Mouse (Mus musculus) CD4-positive, CD25-positive, alpha-beta regulatory T cell, adult 4 months (primary cell): ENCODE measurements around the gene Umod. TPM values are rescaled to one million over a fixed set of nuclear protein-coding genes. Genes with fewer than 3 reads are reported as not detected.

Source experiments
- ATAC-seq: one replicate; pipeline ENCODE4 v1.8.0; 2017
- polyA plus RNA-seq, 2 experiments: library from polyadenylated mRNA; unstranded; fragments of 100-300 nt; shearing (Covaris generic); gene quantifications; one replicate each; pipeline ENCODE4 v1.2.1; 2017

Gene Umod
- not detected for polyA plus RNA-seq

DNA sequence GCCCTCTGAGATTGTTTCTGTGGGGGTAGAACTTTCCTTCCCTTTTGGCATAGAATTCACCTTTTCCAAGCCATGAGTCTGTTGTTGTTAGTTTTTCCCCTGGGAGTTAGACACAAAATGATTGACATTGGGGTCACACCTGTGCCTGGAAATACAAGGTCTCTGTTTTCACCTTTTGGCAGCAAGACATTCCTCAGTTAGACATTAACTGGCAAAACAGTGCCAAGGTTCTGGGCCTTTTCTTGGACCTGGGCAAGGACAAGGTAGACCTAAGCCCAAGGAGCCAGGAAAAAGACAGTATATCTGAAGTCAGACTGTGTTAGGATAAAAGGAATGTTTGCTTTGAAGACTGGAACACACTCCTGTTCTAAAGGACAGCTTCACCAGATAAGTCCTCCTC, at the start of gene Umod:
Umod (minus strand) TSS at position 27 of the 400 bp plus-strand sequence.
- no peak for ATAC-seq

DNA sequence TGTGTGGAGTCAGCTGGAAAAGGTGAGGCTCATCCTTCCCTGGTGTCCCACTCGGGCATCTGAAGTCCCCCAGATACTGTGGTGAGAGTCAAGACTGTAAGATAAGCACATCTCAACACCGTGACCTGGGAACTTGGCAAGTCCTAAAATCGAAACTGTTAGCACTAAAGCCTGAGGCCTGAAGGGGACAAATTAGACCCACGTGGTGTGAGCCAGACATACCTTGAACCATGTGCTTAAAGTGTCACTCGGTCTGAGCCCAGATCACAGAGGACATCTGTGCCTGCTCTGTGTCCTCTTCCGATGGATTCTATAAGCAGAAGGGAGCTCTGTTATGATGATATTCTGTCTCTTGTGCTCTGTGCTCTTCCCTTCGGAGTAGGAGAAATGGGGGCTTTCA, 49.5 kb upstream of the Umod start:
- ATAC-seq: no peak

DNA sequence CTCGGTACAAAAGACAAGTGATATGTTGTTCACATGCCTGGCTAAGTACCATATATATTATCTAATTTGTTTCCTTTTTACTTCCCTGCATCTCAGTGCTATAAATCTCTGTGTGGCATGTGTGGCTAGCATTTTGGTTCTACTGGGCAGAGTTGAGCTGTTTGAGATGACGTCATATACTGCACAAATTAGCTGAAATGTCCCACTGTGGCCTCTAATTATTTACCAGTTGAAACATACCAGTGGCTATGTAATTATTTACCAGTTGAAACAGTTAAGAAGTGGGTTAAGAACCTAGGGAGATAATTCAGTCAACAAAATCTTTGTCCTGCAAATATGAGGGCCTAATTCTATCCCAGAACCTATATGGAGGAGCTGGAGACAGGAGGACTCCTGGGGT, 48.5 kb upstream of the Umod start:
- no peak for ATAC-seq

DNA sequence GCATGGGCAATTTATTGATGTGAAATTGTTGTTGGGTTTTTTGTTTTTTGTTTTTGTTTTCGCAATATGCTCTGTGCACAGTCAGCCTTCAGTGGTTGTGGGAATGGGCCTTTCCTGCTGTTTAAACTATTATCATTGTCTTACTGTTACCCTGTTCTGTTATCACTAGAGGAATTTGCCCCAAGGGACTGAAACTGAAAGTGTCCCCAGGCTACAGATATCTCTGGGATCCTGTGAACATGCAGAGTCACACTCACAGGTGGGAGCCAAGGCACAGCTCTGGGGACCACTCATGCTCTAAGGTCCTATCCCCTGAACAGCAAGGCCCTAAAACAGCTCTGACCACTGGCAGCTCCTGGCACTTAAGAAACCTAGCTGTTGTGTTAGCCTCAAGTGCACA, 48.1 kb upstream of the Umod start:
- ATAC-seq: no peak

DNA sequence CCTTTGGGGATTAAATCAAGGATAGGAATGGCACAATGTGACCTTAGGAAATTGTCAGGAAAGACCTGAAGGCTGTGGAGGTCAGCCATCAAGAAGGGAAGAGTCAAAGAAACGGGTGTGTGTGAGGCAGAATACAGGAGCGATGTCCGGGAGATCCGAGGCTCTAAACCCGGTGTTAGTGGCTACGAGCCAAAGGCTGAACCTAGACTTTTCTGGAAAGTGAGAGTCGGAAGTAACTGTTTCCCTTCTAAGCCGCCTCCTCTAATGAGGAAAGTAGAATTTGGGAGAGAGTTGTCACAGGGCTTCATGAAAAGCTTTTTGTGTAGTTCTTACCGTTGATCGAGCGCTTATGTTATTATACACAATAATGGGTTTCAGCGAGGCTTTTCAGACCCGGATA, 47.4 kb upstream of the Umod start:
- ATAC-seq: no peak

DNA sequence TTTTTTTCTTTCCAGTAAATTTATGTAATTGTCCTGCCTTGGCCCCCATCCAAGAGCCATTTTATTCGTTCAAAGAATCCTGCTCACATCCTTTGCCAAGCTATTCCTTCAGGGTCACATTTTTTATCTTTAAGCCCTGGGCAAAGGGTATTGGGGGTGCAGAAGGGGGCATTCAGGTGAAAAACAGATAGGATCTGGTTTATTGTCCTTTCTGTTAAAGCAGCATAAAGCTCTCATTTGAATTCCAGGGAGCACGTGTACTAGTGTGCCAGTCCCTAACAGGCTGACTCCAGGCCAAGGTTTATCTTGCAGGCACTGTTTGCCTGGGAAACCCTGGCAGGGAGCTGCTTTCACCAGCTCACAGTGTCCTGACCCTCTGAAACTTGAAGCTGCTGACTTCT, 46.8 kb upstream of the Umod start:
- no peak for ATAC-seq

DNA sequence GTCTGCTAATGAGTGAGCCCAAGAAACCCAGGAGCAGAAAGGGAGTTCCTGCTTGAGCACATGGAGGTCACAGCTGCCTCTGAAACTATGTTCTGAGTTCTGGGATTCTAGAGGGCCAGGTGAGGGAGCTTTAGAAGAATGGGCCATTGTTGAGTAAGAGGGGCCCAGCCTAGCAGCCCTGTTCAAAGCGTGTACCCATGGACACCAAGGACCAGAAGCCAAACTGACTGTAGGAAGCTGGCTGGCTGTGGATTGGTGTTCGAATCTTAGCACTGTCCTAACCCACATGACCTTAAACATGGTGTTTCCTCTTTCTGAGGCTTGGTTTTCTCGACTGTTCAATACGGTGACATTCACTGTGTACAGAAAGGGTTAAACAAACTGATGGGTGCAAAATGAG, 44.3 kb upstream of the Umod start, which contains the start of gene Pdilt:
Pdilt (minus strand) TSS at position 101 of the 400 bp plus-strand sequence.
- no peak for ATAC-seq

DNA sequence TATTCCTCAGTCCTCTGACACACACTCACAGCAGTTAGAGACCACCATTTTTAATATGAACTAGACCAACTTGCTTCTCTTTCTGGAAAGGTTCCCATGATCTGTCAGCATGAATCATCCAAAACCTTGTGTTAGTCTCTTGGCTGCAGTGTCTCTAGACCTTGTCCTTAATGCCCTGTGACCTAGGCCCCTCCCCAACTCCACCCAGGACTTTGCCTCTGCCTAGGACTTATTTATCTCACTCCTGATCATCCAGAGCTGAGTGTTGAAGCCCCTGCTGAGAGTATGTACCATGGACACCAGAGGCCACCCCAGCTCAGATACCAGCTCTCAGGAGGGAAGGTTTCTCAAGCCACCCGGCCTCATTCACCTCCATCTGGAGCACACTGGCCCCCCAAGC, 43.3 kb upstream of the Umod start:
- ATAC-seq: no peak

DNA sequence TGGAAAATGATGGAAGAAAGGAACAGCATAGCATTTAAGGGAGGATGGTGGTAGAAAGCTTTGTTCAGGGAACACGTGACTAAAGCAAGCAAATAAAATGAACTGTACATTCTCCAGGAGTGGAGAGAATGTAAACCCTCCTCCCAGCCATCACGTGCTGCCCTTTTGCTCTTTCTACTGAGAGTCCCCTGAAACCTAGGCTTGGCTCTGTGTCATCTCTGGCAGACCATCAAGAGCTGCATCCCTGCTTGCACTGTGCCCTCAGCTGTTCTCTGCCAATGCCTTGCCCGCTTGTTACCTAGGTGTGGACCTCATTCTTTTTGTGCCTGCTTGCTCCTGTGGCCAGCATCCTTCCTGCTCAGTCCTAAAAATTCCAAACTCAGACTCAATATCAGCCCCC, 42.7 kb upstream of the Umod start:
- ATAC-seq: no peak

DNA sequence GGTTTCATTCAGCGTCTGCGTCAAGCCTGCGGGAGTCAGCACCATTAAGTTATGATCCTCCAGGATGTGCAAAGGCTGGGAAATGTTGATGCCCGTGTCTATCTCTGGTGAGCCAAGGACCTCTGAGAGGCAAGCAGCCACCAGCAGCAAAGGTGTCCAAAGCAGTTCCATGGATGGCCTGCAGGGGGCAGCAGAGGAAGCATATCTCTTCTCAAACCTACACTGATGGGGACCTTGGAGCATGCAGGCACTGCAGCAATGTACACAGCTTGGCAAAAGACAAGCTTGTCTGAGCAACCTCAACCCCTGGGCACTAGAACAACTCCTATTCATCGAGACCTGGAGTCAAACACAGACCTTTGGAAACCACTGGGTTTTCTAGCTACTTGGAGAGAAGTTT, 40.6 kb upstream of the Umod start:
- no peak for ATAC-seq

DNA sequence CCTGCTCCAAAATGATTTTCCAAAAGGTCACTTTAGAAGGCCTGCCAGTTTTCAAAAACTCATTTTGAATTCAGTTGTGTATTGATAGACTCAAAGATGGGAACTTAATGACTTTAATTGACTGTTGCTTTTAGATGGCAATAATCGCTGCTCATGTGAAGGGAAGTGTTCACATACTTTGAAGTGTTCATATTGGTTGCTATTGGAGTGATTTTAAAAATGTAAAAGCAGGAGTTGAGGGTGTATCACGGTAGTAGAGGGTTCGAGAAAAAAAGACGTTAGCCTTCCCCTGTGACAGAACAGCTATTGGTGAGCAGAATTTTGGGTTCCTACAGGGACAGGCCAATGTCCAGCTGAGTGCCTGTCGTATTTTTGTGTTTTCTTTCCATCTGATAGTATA, 40.1 kb upstream of the Umod start, which contains the start of gene Acsm5:
Acsm5 (plus strand) TSS at position 301 of the 400 bp plus-strand sequence.
- ATAC-seq: no peak

DNA sequence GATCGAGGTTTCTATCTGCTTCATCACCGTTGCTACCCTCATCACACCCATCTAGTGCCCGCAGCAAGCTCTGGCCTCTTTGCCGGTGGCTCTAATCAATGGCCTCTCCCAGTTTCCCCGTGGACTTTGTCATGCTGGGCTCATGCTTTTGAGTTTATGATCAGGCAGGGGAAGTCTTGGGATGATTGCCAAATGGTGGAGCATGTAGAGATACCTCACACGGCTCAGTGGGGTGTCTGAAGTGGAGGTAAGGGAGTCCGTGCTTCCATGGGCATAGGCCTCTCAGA, 37.1 kb upstream of the Umod start:
- no peak for ATAC-seq

DNA sequence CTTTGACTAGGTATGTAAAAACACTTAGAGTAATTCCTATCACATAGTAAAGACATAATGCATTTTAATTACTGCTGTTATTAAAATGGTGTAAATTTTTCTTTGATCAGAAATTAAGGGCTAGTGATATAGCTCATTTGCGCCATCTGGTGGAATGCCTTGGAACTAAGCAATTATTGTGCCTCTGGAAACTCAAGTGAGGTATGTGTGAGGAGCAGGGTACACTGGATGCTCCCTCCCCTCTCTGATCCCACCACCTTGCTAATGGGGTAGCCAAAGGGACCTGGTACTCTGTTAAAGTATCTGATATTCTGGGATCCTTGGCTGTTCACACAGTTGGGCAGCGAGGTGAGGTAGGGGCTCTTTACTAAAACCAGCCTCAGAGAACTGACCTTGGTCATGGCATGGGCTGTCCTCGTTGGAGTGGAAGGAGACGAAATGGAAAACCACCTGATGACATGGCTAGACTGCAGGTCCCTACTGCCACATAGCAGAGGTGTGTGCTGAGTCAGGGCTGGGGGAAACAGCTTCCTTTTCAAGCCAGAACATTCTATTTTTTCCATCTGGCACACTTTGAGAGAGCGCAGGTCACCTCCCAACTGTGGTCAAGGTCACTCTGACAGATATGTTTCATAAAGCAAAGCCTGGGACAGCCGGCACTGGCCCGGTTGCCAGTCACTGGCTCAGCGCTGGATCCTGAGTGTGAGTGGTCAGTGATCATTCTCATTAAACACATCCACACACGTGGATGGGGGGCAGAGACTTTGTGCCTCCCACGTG, 36.6 kb upstream of the Umod start:
- ATAC-seq: no peak

DNA sequence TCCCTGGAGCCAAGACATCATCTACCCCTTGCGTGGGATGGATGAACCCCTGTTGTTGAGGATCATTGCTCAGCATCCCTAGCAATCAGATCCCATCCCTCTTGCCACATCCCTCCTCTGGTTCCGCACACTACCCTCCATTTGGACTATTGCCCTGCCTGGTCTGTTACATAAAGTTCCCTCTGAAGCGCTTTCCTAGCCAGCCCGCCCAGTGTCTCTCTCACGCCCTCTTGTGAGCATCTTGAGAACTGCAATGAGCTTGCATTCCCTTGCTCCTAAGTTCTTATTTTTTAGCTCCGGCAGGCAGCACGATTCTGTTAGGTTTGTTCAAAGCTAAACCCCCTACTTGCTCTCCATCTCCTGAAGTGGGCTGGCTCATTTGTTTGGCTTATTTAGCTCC, 34.0 kb upstream of the Umod start:
- ATAC-seq: no peak

DNA sequence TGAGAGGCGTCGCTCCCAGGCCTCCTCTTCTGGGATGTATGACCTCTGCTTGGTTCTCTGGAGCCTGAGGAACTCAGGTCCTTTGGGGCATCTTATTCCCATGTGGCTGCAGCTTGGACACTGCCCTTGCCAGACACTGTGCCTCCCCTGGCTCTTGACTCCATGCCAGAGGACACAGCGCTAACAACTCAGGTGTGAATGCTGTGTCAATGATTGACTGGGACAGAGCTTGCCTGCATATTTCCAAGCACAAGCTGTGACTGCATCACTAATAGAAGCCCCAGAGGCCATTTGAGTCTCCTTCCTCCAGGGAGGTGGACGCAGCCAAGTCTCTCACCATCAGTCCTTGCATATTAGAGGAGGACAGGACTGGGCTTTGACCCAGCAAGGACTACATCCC, 32.1 kb upstream of the Umod start:
- no peak for ATAC-seq

DNA sequence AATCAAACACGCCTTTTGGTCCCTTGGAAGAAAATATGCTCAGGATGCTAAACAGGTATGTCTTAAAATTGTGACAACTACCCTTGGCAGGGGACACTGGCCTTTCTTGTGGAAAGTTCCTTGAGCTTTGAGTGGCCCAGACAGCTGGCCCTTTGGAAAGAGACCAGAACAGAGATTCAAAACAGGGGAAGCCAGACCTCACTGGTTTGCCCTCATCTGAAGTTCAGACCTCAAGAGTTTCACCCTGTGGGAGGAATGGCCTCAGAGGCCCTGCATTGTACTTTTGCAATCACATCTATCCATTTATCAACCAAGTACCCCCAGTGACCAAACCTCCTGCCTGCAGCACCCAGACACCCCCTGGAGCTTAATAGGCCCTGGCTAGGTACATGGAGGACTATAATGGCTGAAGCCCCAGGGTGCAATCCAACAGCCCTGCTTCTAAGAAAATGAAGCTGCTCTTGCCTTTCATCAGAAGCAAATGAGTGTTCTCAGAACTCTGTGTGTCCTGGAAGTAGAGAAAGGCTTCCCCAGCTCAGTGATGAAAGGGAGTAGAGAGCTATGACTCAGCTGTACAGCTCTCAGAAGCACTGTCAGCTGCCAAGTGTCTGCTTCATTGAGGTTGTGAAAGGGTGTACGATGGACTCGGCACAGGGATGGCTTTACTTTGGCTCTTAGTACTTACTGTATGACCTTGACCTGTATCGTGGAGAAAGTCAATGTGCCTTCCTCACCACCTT, 11.1 kb upstream of the Umod start:
- ATAC-seq: no peak

DNA sequence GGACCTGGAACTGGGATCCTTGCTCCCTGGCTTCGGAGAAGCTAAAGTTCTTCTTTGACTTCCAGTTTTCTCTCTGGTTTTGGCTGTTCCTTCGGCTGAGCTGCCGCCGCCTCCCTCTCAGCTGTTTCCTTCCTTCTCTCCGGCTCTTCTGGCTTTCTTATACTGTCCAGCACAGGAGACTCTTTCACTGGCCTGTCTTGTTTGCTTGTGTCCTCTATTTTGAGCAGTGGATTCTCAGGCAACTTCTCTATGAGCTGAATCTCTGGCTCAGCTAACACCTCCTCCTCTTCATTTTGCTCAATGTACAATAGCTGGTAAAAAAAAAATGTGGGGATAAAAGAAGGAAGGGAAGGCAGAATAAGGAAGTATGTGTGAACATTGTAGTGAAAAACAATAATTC, 7.6 kb upstream of the Umod start:
- ATAC-seq: no peak

DNA sequence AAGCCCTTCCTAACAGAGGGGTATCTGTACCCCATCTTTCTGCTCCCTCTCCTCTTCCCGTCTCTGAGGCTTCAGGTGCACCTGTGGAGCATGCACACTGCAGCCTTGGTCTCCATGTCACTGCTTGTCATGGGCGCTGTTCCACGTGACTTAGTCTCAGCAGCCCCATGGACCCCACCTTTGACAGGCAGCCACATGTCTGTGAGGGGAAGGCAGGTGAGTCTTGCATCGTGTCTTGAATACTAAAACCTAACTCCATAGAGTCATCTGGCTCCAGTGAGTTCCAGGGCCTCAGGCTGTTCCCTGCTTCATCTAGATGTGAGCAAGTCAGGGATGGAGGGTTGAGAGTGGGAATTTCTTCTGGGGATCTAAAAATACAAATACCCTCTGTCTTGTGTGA, 5.1 kb upstream of the Umod start:
- ATAC-seq: no peak

DNA sequence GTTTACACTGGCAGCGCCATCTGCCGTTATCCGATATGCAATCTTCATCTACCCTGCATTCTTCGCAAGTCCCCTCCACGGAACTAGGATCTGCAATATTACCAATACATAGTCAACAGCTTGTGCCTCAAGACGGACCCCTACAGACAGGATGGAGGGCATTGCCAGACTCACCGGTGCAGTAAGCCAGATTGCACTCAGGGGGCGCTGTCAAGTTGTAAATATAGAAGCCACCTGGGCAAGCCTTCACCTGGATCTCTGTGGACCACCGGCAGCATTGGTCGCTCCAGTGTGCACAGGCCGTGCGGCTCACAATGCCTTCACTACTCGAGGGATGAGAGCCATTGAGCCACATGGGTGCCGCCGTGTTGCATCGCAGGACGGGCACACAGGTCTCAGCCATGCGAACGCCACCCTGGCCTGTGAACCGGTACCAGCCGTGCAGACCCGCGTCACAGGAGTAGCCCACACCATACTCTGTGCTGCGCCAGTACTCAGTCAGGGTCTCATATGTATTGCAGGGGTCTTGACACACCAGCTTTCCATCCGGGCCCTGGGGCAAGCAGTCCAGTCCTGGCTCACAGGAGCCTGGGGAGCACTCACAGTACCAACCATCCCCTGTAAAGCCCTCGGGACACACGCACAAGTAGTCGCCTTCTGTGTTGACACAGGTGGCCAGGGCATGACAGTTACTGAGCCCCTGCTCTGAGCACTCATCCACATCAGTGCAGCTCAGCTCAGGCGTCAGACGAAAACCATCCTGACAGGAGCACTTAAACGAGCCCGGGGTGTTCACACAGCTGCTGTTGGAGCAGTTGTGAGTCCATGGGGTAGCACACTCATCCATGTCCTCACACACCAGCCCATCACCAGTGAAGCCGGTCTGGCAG, 2.3 kb downstream of the Umod start:
- ATAC-seq: no peak

DNA sequence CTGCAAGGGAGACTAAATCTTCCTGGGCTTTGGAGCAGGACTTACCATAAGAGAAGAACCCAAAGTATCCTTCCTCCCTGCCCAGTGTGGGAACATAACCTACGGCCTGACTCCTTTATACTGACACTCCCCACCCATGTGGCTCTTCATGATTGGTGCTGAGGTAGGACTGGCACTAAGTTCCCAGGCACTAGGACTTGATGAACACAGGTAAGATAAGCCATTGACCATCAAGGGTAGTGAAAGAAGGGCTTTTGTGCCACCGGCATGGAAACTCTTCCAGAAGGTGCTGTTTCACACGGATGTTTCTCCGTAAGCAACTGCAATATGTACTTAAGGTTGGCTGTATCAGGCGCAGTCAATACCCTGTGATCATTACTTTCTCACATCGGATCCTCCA, 19.9 kb downstream of the Umod start, which contains the start of gene Gp2:
Gp2 (minus strand) TSS at position 101 of the 400 bp plus-strand sequence.
- no peak for ATAC-seq

DNA sequence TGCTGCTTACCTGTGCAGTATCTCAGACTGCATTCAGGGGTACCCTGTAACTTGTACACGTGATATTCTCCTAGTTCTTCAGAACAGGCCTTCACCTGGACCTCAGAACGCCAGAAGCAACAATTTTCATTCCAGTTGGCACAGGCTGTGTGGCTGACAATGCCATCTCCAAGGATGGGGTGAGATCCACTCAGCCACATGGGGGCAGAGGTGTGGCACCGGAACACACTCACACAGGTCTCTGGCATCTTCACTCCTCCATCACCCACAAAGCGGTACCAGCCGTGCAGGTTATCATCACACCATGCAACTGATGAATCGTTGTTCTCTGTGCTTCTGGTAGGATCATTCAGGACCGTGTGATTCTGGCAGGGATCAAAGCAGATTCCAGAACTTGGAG, 24.9 kb downstream of the Umod start:
- ATAC-seq: no peak

DNA sequence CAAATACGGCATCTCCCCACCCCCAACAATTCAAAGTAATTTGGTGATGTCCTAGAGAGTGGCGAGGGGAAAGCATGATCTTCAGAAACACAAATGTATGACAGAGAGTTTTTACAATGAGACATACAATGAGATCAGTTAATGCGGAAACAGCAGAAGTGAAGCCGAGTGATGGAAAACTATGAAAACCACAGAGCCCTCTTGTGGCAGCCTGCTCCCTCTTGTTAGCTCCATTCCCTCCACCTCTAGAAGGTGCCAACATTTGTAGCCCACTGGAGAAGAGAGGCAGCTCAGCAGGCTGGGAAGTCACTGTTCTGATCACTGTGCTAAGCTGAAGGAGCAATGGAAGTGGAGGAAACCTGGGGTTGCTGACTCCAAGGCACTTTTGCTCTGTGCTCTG, 35.2 kb downstream of the Umod start:
- no peak for ATAC-seq

DNA sequence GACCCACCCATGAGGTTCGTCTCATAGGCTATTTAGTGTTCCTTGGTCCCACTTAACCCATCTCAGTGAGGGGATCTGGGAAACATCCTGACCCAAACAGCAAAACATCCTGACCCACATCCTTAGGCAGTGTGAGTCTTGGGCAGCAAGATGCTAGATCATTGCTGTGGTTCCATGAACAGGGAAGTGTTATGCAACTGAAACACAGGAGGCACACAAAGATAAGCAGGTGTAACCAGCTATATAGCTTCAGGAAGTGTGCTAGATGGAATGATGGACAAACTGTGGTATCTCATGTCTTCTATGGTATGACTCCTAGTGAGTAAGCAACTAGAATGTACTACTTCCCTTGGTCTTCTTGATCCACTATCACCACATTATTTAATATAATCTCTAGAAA, 37.1 kb downstream of the Umod start:
- ATAC-seq: no peak
